Mouse (Mus musculus): ENCODE measurements around the gene Fyb. TPM values are rescaled to one million over a fixed set of nuclear protein-coding genes. Genes with fewer than 3 reads are reported as not detected.

The Fyb gene
- polyA plus RNA-seq, 1 experiment from 2014 or later = 3.6 TPM

GRCm38 (mm10) chr15:6601330-6601729 is 78.7 kb downstream of the Fyb start:
- ATAC-seq (ENCODE audit: insufficient number of reproducible peaks, insufficient read depth, low FRiP score, low TSS enrichment) = no peak
- Histone ChIP-seq H3K4me3 (no peak overlapping the region), H3K4me1 (no peaks in the 10 kb centered on the region), H3K4me2 (replicated peaks) (no peak overlapping the region), H3K27me3 (no peaks in the 10 kb centered on the region), H3K36me3 (no peaks in the 10 kb centered on the region), H3K9me3 (no peaks in the 10 kb centered on the region), H3K9ac (no peak overlapping the region), H3K27ac (no peak overlapping the region)
- WGBS = 78% methylated on average over 6 of the region's 6 CpGs

- WGBS = 86% methylated on average over 4 of the region's 4 CpGs
- H3K36me3 ChIP-seq = no peaks in the 10 kb centered on the region
- no peak overlapping the region for H3K4me2 ChIP-seq (replicated peaks)
- no peaks in the 10 kb centered on the region for H3K27me3 ChIP-seq
- H3K27ac ChIP-seq = no peak overlapping the region
- no peak overlapping the region for H3K9ac ChIP-seq
- no peak overlapping the region for H3K4me3 ChIP-seq
- H3K4me1 ChIP-seq = no peaks in the 10 kb centered on the region
- ATAC-seq (ENCODE audit: insufficient number of reproducible peaks, insufficient read depth, low FRiP score, low TSS enrichment) = no peak
- no peaks in the 10 kb centered on the region for H3K9me3 ChIP-seq
Measured at GRCm38 (mm10) chr15:6602003-6602402, 79.3 kb downstream of the Fyb start.

GRCm38 (mm10) chr15:6610703-6611102 is 88.0 kb downstream of the Fyb start:
- H3K36me3 ChIP-seq = no peaks in the 10 kb centered on the region
- no peak for ATAC-seq (ENCODE audit: insufficient number of reproducible peaks, insufficient read depth, low FRiP score, low TSS enrichment)
- H3K27ac ChIP-seq = no peak overlapping the region
- H3K4me1 ChIP-seq = no peaks in the 10 kb centered on the region
- H3K4me3 ChIP-seq = no peak overlapping the region
- no peak overlapping the region for H3K9ac ChIP-seq
- WGBS = 84% methylated on average over 5 of the region's 5 CpGs
- no peaks in the 10 kb centered on the region for H3K27me3 ChIP-seq
- no peaks in the 10 kb centered on the region for H3K9me3 ChIP-seq
- H3K4me2 ChIP-seq (replicated peaks) = no peak overlapping the region

GRCm38 (mm10) chr15:6612835-6613234 is 90.2 kb downstream of the Fyb start:
- Histone ChIP-seq H3K27me3 (no peaks in the 10 kb centered on the region), H3K4me3 (no peak overlapping the region), H3K9me3 (no peaks in the 10 kb centered on the region), H3K4me2 (replicated peaks) (no peak overlapping the region), H3K36me3 (no peaks in the 10 kb centered on the region), H3K9ac (no peak overlapping the region), H3K27ac (no peak overlapping the region), H3K4me1 (no peaks in the 10 kb centered on the region)
- ATAC-seq (ENCODE audit: insufficient number of reproducible peaks, insufficient read depth, low FRiP score, low TSS enrichment) = no peak
- WGBS = 81% methylated on average over 3 of the region's 3 CpGs

GRCm38 (mm10) chr15:6616382-6617149 is 93.9 kb downstream of the Fyb start:
- Histone ChIP-seq H3K4me3 (no peak overlapping the region), H3K9ac (no peak overlapping the region), H3K4me2 (replicated peaks) (no peak overlapping the region), H3K27me3 (no peaks in the 10 kb centered on the region), H3K4me1 (no peaks in the 10 kb centered on the region), H3K27ac (no peak overlapping the region), H3K36me3 (no peaks in the 10 kb centered on the region), H3K9me3 (no peaks in the 10 kb centered on the region)
- ATAC-seq (ENCODE audit: insufficient number of reproducible peaks, insufficient read depth, low FRiP score, low TSS enrichment) = no peak
- WGBS = 71% methylated on average over 5 of the region's 5 CpGs

GRCm38 (mm10) chr15:6619558-6620316 is 97.1 kb downstream of the Fyb start:
- Histone ChIP-seq H3K9ac (no peak overlapping the region), H3K36me3 (no peaks in the 10 kb centered on the region), H3K4me3 (no peak overlapping the region), H3K4me1 (no peaks in the 10 kb centered on the region; the same call in 1 of the 2 replicates), H3K27ac (no peak overlapping the region), H3K9me3 (no peaks in the 10 kb centered on the region), H3K27me3 (0 out of 2 replicates have a peak, but pooled peaks cover 3% of the 10 kb centered on the region), H3K4me2 (replicated peaks) (no peak overlapping the region)
- 89% methylated on average over 12 of the region's 12 CpGs for WGBS
- ATAC-seq (ENCODE audit: insufficient number of reproducible peaks, insufficient read depth, low FRiP score, low TSS enrichment) = no peak

GRCm38 (mm10) chr15:6622512-6622911 is 99.9 kb downstream of the Fyb start:
- Histone ChIP-seq H3K27me3 (0 out of 2 replicates have a peak, but pooled peaks cover 3% of the 10 kb centered on the region), H3K4me2 (replicated peaks) (no peak overlapping the region), H3K4me3 (no peak overlapping the region), H3K4me1 (peaks cover 3% of the 10 kb centered on the region; the same call in 1 of the 2 replicates), H3K9ac (no peak overlapping the region), H3K36me3 (no peaks in the 10 kb centered on the region), H3K9me3 (no peaks in the 10 kb centered on the region), H3K27ac (no peak overlapping the region)
- no peak for ATAC-seq (ENCODE audit: insufficient number of reproducible peaks, insufficient read depth, low FRiP score, low TSS enrichment)
- 6% methylated on average over 5 of the region's 5 CpGs for WGBS

- no peak overlapping the region for H3K4me2 ChIP-seq (replicated peaks)
- ATAC-seq (ENCODE audit: insufficient number of reproducible peaks, insufficient read depth, low FRiP score, low TSS enrichment) = no peak
- H3K36me3 ChIP-seq = no peaks in the 10 kb centered on the region
- peaks cover 3% of the 10 kb centered on the region; the same call in 1 of the 2 replicates for H3K4me1 ChIP-seq
- no peaks in the 10 kb centered on the region for H3K9me3 ChIP-seq
- no peak overlapping the region for H3K9ac ChIP-seq
- WGBS = 93% methylated on average over 8 of the region's 8 CpGs
- H3K4me3 ChIP-seq = no peak overlapping the region
- no peak overlapping the region for H3K27ac ChIP-seq
- 0 out of 2 replicates have a peak, but pooled peaks cover 3% of the 10 kb centered on the region for H3K27me3 ChIP-seq
Measured at GRCm38 (mm10) chr15:6623529-6624228, 101.0 kb downstream of the Fyb start.

- Histone ChIP-seq H3K9me3 (no peaks in the 10 kb centered on the region), H3K4me3 (peak overlapping the region; percentile 19), H3K36me3 (no peaks in the 10 kb centered on the region), H3K9ac (peak overlapping the region; percentile 27; the same call in 1 of the 2 replicates), H3K27me3 (0 out of 2 replicates have a peak, but pooled peaks cover 3% of the 10 kb centered on the region), H3K4me1 (peaks cover 3% of the 10 kb centered on the region; the same call in 1 of the 2 replicates), H3K4me2 (replicated peaks) (peak overlapping the region; percentile 41), H3K27ac (no peak overlapping the region)
- WGBS = 15% methylated on average over 18 of the region's 18 CpGs
- ATAC-seq (ENCODE audit: insufficient number of reproducible peaks, insufficient read depth, low FRiP score, low TSS enrichment) = 0 out of 2 replicates have a peak, but pooled peaks have one; percentile 47
Measured at GRCm38 (mm10) chr15:6624365-6625182, 101.9 kb downstream of the Fyb start.

- H3K27me3 ChIP-seq = 0 out of 2 replicates have a peak, but pooled peaks cover 3% of the 10 kb centered on the region
- no peaks in the 10 kb centered on the region for H3K9me3 ChIP-seq
- H3K36me3 ChIP-seq = no peaks in the 10 kb centered on the region
- H3K4me1 ChIP-seq = peaks cover 3% of the 10 kb centered on the region; the same call in 1 of the 2 replicates
- ATAC-seq (ENCODE audit: insufficient number of reproducible peaks, insufficient read depth, low FRiP score, low TSS enrichment) = no peak
- peak overlapping the region; percentile 41 for H3K4me2 ChIP-seq (replicated peaks)
- no peak overlapping the region for H3K27ac ChIP-seq
- H3K4me3 ChIP-seq = no peak overlapping the region
- no peak overlapping the region for H3K9ac ChIP-seq
- 2% methylated on average over 6 of the region's 6 CpGs for WGBS
Measured at GRCm38 (mm10) chr15:6625607-6626033, 103.0 kb downstream of the Fyb start.

- H3K4me1 ChIP-seq = peaks cover 3% of the 10 kb centered on the region; the same call in 1 of the 2 replicates
- H3K27ac ChIP-seq = no peak overlapping the region
- H3K4me3 ChIP-seq = no peak overlapping the region
- 64% methylated on average over 5 of the region's 5 CpGs for WGBS
- H3K4me2 ChIP-seq (replicated peaks) = no peak overlapping the region
- no peak overlapping the region for H3K9ac ChIP-seq
- H3K9me3 ChIP-seq = no peaks in the 10 kb centered on the region
- H3K36me3 ChIP-seq = no peaks in the 10 kb centered on the region
- 0 out of 2 replicates have a peak, but pooled peaks cover 3% of the 10 kb centered on the region for H3K27me3 ChIP-seq
- no peak for ATAC-seq (ENCODE audit: insufficient number of reproducible peaks, insufficient read depth, low FRiP score, low TSS enrichment)
Measured at GRCm38 (mm10) chr15:6626123-6626522, 103.5 kb downstream of the Fyb start.

Measured in embryonic facial prominence, embryonic 12.5 days (tissue).